Mouse (Mus musculus) thymus, postnatal 10 days (tissue): ENCODE results near the gene Hivep3.

Experiments
- DNase-seq, 2 experiments: peaks; one replicate each; pipeline ENCODE4 v3.0.0; 2021; ENCODE audit warnings: low spot score in 2 of 2

Hivep3 gene

GRCm38 (mm10) chr4:119948922-119949614 lies 215.5 kb downstream of the Hivep3 start:
- no peak for DNase-seq

DNA sequence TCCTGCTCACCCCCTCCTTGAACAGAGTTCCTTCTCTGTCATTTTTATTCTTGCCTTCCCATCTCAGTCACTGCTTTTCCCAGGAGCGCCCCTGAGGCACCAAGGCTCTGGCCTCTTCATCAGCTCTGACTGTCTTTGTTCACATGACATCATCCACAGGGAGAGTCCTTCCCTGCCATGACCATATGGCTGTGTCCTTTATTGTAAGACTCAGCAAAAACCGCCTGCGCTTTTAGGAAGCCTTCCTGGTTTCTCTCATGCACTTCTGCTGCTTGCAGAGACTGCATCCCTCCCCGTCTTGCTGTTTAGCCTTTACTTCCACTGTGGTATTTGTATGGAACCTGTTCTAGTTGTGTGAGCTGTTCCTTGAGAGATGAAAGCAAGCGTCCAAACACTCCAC lies 216.6 kb downstream of the Hivep3 start:
- DNase-seq = no peak

DNA sequence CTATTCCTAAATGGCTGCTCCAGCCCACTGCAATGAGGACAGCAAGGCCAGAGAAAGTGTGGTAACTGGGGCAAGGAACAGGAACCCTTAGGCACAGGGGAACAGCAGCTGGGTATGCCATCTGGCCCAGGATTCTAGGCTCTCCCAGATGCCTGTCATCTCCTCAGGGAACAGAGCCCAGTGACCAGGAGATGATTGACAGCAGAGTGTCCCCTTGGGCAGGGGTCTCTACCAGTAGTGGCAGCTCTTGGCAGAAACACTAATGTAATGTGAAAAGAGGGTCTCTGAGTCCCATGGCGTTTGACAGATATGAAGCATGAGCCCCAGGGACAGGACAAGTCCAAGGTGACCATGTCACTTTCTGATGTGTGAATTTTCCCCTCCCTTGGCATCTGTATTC lies 217.5 kb downstream of the Hivep3 start:
- no peak for DNase-seq

GRCm38 (mm10) chr4:119955008-119955407 lies 221.4 kb downstream of the Hivep3 start:
- DNase-seq = no peak

- DNase-seq = no peak
Observed at GRCm38 (mm10) chr4:119957970-119958369, 224.4 kb downstream of the Hivep3 start.

GRCm38 (mm10) chr4:119959293-119959692 lies 225.7 kb downstream of the Hivep3 start:
- peak; percentile 84 to 85 for DNase-seq

DNA sequence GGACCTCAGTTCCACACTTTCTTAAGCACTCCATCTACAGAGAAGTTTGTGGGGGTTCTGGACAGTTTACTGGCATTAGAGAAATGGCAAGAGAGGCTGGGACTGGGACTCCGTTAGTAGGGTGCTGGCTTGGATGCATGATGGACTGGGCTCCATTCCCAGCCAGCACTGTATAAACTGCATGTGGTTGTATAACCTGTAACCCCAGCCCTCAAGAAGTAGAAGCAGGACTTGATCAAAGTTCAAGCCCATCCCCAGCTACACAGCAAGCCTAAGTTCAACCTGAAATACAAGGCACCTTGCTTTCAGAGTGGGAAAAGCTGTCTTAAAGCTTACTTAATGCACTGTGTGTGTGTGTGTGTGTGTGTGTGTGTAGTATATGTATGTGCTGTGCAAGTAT lies 226.3 kb downstream of the Hivep3 start:
- no peak for DNase-seq

DNA sequence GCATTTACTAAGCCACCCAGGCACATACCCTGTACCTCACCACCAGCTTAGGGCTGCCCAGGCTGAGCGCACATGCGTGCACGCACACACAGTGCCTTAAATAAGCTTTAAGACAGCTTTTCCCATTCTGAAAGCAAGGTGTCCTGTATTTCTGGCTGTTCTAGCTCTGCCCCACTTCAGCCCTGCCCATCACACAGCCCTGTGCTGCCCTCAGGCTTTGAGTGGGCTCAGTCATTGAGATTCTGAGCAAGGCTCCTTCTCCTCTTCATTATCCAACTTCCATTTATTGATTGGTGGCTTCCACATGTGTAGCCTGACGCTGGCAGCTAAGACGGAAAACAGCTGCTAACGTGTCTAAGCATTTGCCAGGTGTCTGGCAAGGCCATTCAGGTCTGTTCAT lies 226.9 kb downstream of the Hivep3 start:
- DNase-seq = no peak

DNA sequence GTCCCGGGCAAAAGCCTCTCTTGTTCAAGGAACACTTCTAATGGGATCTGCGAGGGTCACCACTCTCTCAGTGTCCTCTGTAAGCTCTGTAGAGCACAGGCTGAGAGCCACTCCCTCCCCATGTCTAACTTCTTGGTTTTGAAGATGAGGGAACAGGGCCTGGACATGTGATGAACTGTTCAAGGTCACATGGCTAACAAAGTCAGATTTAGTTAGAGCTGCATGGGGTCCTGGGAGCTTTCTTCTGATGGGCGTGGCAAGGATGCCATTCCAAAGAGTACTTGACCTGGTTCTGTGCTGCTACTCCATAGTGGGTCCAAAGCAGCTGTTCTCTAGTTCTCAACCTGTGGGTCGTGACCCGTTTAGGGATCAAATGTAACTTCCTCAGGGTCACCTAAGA lies 227.6 kb downstream of the Hivep3 start:
- no peak for DNase-seq

- no peak for DNase-seq
Observed at GRCm38 (mm10) chr4:119962066-119962465, 228.5 kb downstream of the Hivep3 start.

- no peak for DNase-seq
Observed at GRCm38 (mm10) chr4:119966105-119967072, 232.8 kb downstream of the Hivep3 start.

DNA sequence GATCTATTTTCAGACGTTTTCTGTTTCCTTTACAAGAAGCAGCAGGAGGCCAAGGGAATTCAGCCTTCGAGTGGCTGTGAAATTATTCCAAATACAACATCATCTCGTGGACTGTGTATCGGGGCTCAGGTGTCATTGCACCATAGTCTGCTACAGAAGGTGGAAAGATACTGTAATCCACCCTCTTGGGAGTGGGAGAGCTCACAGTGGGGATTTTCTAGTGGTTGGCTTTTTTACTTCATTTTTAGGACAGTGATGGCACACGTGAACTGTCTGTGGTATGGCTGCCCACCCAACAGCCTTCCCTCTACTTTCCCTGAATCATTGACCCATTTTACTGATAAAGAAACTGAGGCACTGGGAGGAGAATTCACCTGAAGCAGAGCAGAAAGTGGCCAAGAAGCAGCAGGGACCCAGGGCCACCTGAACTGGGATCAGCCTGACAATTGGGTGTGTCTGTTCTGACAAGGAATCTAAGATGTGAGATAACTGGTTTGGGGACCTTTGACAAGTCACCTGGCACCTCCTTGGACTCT lies 233.6 kb downstream of the Hivep3 start:
- DNase-seq = no peak

- DNase-seq = no peak
Observed at GRCm38 (mm10) chr4:119967636-119968035, 234.1 kb downstream of the Hivep3 start.

- DNase-seq = no peak
Observed at GRCm38 (mm10) chr4:119968071-119968470, 234.5 kb downstream of the Hivep3 start.

DNA sequence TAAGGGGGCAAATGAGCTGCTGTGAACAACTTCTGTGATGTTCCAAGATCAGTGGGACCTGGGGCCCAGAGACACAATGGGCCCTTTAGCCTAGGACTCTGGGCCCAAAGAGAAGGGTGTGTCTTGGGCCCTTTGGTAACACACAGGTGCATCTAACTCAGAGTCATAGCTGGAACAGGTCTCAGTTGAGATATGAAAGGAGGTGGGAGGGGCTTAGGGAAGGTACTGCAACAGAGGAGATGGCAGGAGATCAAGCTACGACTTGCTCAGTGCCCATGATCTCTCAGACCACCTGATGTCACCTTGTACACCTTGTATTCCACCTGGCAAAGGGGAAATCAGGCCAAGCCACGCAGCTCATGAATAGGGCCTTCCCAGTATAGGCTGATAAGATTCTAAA lies 235.3 kb downstream of the Hivep3 start:
- no peak for DNase-seq

DNA sequence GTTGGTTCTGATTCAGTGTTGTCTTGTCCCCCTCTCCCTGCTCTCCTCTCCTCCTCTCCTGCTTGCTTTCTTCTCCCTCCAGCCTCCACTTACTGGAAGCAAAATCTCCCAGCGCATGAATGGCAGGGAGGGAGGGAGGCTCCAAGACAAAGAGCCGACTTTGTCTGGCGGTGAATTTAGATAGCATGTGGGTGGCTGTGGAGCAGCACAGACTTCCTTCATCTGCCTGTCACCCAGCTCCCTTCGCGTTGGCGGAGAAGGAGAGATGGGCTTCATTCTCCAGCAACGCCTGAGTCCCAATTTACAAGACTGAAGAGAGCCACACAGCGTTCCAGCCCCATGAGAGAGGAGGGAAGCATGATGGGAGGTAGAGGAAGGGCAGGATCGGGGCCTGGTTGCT lies 236.6 kb downstream of the Hivep3 start:
- no peak for DNase-seq

- DNase-seq = no peak
Observed at GRCm38 (mm10) chr4:119972375-119972774, 238.8 kb downstream of the Hivep3 start.

GRCm38 (mm10) chr4:119973729-119974605 lies 240.4 kb downstream of the Hivep3 start:
- no peak for DNase-seq

DNA sequence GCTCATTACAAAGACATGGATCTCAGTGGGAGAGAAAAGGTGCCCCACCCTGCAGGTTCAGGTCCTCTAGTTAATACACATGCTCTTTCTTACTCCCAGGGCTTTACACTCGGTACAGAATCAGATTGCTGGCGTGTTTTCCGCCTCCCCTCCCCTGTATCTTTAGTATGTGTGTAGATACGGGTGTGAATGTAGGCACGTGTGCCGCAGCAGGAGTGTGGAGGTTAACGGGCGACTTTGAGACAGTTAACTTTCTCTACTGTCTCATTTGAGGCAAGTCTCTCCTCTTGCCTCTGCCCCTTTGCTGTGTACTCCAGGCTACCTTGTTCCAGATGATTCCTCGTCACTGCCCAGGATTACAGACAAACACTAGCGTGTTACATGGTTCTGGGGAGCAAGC lies 241.7 kb downstream of the Hivep3 start:
- no peak for DNase-seq

- DNase-seq = no peak
Observed at GRCm38 (mm10) chr4:119975822-119976221, 242.2 kb downstream of the Hivep3 start.

GRCm38 (mm10) chr4:119976428-119977168 lies 243.0 kb downstream of the Hivep3 start:
- DNase-seq = no peak
